Mouse (Mus musculus): Measurements from ENCODE around the gene Nwd2. TPM values are rescaled to one million over a fixed set of nuclear protein-coding genes. Genes with fewer than 3 reads are reported as not detected.

Gene Nwd2
- total RNA-seq, 1 experiment from 2014 or later: not detected

Other genes with a start within 250 kb of the Nwd2 start
- 1.5 to 7.6 TPM (median 1.8 TPM) in 3 replicates for gene 0610040J01Rik, start 163.3 kb downstream of the Nwd2 start, total RNA-seq (2017)

Data from monocyte, adult 5-6 weeks (primary cell).